Mouse (Mus musculus) kidney, postnatal 0 days (tissue): ENCODE measurements around the gene Sorbs2. TPM values are rescaled to one million over a fixed set of nuclear protein-coding genes. Genes with fewer than 3 reads are reported as not detected.
A peak's percentile ranks its signal among the peaks of the same experiment; 100 is the strongest.

ENCODE experiments used
- ATAC-seq: fragments of 200-750 bp; cut with Nextera tagmentation; replicated peaks from 2 replicates; pipeline ENCODE4 v1.8.0; 2017; ENCODE audit warnings: low read depth, moderate number of reproducible peaks, moderate TSS enrichment, moderate library complexity; ENCODE audit not compliant: low FRiP score
- DNase-seq: peaks from one replicate; pipeline ENCODE4 v3.0.0-alpha.2; 2016; ENCODE audit warnings: low spot score
- H3K27ac ChIP-seq: fragments of 300-500 bp; sonication (generic); 2 replicates; pipeline ENCODE4 v1.5.1; 2014; ENCODE audit warnings: mild to moderate bottlenecking
- H3K27me3 ChIP-seq: fragments of 300-500 bp; sonication (generic); 2 replicates; pipeline ENCODE4 v1.6.1; 2014; ENCODE audit warnings: low read length, mixed read lengths; ENCODE audit not compliant: insufficient read depth
- H3K36me3 ChIP-seq: fragments of 300-500 bp; sonication (generic); 2 replicates; pipeline ENCODE4 v1.6.1; 2014; ENCODE audit warnings: low read length, mixed read lengths; ENCODE audit not compliant: insufficient read depth
- H3K4me1 ChIP-seq: fragments of 300-500 bp; sonication (generic); replicated peaks from 2 replicates; pipeline ENCODE4 v1.6.1; 2014; ENCODE audit warnings: antibody characterized with exemption, low read length, mixed read lengths; ENCODE audit not compliant: insufficient read depth
- H3K4me2 ChIP-seq: fragments of 300-500 bp; sonication (generic); 2 replicates; pipeline ENCODE4 v1.6.1; 2014; ENCODE audit warnings: mild to moderate bottlenecking, low read length, moderate library complexity, mixed read lengths
- H3K4me3 ChIP-seq: fragments of 300-500 bp; sonication (generic); replicated peaks from 2 replicates; pipeline ENCODE4 v1.5.1; 2014; ENCODE audit warnings: low read depth, low read length
- H3K9ac ChIP-seq: fragments of 300-500 bp; sonication (generic); 2 replicates; pipeline ENCODE4 v1.6.1; 2014; ENCODE audit warnings: low read depth, low read length
- H3K9me3 ChIP-seq: fragments of 300-500 bp; sonication (generic); replicated peaks from 2 replicates; pipeline ENCODE4 v1.6.1; 2016; ENCODE audit warnings: low read length, inconsistent platforms, mixed read lengths
- CTCF ChIP-seq: IDR thresholded peaks from 2 replicates; pipeline ENCODE4 v1.5.1; 2016; ENCODE audit warnings: antibody characterized with exemption, low read depth, mild to moderate bottlenecking, moderate library complexity
- WGBS: fragments of 180-500 bp; shearing (Covaris S2); extraction: QIAGEN DNeasy Blood & Tissue Kit; methylation state at CpG from one replicate; pipeline ENCODE4 v1.1.7; 2014; 5-methylcytosine and 5-hydroxymethylcytosine counted together
- polyA plus RNA-seq: library from polyadenylated mRNA; unstranded; fragments of >200 nt; fragmentation: Nextera tagmentation; extraction: Ambion mirVana; gene quantifications from 2 replicates; pipeline ENCODE4 v1.2.1, GENCODE M21; 2015

Gene Sorbs2
- polyA plus RNA-seq, 1 experiment from 2014 or later: 41.6 TPM

GRCm38 (mm10) chr8:45843306-45843705 lies 335.7 kb downstream of the Sorbs2 start:
- Histone ChIP-seq H3K27ac (no peak overlapping the region), H3K4me2 (no peak overlapping the region), H3K9me3 (no peaks in the 10 kb centered on the region), H3K4me1 (0 out of 2 replicates have a peak, but pooled peaks cover 8% of the 10 kb centered on the region), H3K36me3 (no peaks in the 10 kb centered on the region), H3K27me3 (no peaks in the 10 kb centered on the region), H3K4me3 (no peak overlapping the region), H3K9ac (no peak overlapping the region)
- WGBS: 85% methylated on average over 5 of the region's 5 CpGs
- TF ChIP-seq CTCF: no peak
- DNase-seq (no peak), ATAC-seq (no peak)

GRCm38 (mm10) chr8:45844097-45844885 lies 336.7 kb downstream of the Sorbs2 start:
- ATAC-seq (no peak), DNase-seq (no peak)
- H3K9ac ChIP-seq: no peak overlapping the region
- 0 out of 2 replicates have a peak, but pooled peaks cover 8% of the 10 kb centered on the region for H3K4me1 ChIP-seq
- 73% methylated on average over 6 of the region's 6 CpGs for WGBS
- no peak for TF ChIP-seq CTCF
- H3K36me3 ChIP-seq: no peaks in the 10 kb centered on the region
- no peaks in the 10 kb centered on the region for H3K27me3 ChIP-seq
- H3K4me2 ChIP-seq: no peak overlapping the region
- no peak overlapping the region for H3K27ac ChIP-seq
- no peaks in the 10 kb centered on the region for H3K9me3 ChIP-seq
- H3K4me3 ChIP-seq: no peak overlapping the region

- WGBS: 42% methylated on average over 14 of the region's 14 CpGs
- no peak overlapping the region; the same call in 1 of the 2 replicates for H3K4me2 ChIP-seq
- H3K9ac ChIP-seq: no peak overlapping the region
- TF ChIP-seq CTCF: no peak
- DNase-seq: peak; percentile 63
- H3K9me3 ChIP-seq: no peaks in the 10 kb centered on the region
- no peak; the same call in 1 of the 2 replicates for ATAC-seq
- no peaks in the 10 kb centered on the region for H3K27me3 ChIP-seq
- no peak overlapping the region for H3K27ac ChIP-seq
- no peak overlapping the region for H3K4me3 ChIP-seq
- H3K4me1 ChIP-seq: 0 out of 2 replicates have a peak, but pooled peaks cover 8% of the 10 kb centered on the region
- no peaks in the 10 kb centered on the region for H3K36me3 ChIP-seq
Observed at GRCm38 (mm10) chr8:45844911-45845481, 337.4 kb downstream of the Sorbs2 start.

- no peak overlapping the region for H3K27ac ChIP-seq
- ATAC-seq (no peak), DNase-seq (no peak)
- no peak overlapping the region for H3K4me2 ChIP-seq
- H3K9me3 ChIP-seq: no peaks in the 10 kb centered on the region
- no peak overlapping the region for H3K4me3 ChIP-seq
- H3K4me1 ChIP-seq: 0 out of 2 replicates have a peak, but pooled peaks cover 8% of the 10 kb centered on the region
- H3K36me3 ChIP-seq: no peaks in the 10 kb centered on the region
- no peaks in the 10 kb centered on the region for H3K27me3 ChIP-seq
- TF ChIP-seq CTCF: no peak
- no peak overlapping the region for H3K9ac ChIP-seq
- WGBS: 71% methylated on average over 4 of the region's 4 CpGs
Observed at GRCm38 (mm10) chr8:45845906-45846305, 338.3 kb downstream of the Sorbs2 start.

GRCm38 (mm10) chr8:45855118-45855517 lies 347.5 kb downstream of the Sorbs2 start:
- Histone ChIP-seq H3K27ac (no peak overlapping the region), H3K36me3 (no peaks in the 10 kb centered on the region), H3K4me2 (no peak overlapping the region), H3K9me3 (no peaks in the 10 kb centered on the region), H3K9ac (no peak overlapping the region), H3K4me1 (no peaks in the 10 kb centered on the region), H3K4me3 (no peak overlapping the region), H3K27me3 (no peaks in the 10 kb centered on the region)
- TF ChIP-seq CTCF: no peak
- 81% methylated on average over 4 of the region's 4 CpGs for WGBS
- DNase-seq (no peak), ATAC-seq (no peak)

GRCm38 (mm10) chr8:45857734-45858133 lies 350.1 kb downstream of the Sorbs2 start:
- Histone ChIP-seq H3K36me3 (no peaks in the 10 kb centered on the region), H3K4me1 (no peaks in the 10 kb centered on the region), H3K27me3 (no peaks in the 10 kb centered on the region), H3K27ac (0 out of 2 replicates have a peak overlapping the region, but pooled peaks have one; percentile 21), H3K9me3 (no peaks in the 10 kb centered on the region), H3K4me2 (no peak overlapping the region), H3K9ac (no peak overlapping the region), H3K4me3 (no peak overlapping the region)
- DNase-seq: no peak
- ATAC-seq: peak; percentile 65; the same call in 1 of the 2 replicates
- WGBS: 33% methylated on average over 5 of the region's 5 CpGs
- TF ChIP-seq CTCF: no peak
